Mouse (Mus musculus): ENCODE measurements at regions not wholly inside any gene's neighbourhood (a gene's known extent, or its start where the extent isn't known, plus 50 kb on each side); places are given as distances from the start of the nearest gene placed in this dataset.
"Not testable (repeated sequence)": the region's sequence is repeated elsewhere in the genome, so short reads cannot be mapped to it uniquely, and the experiment has no call there.

DNA sequence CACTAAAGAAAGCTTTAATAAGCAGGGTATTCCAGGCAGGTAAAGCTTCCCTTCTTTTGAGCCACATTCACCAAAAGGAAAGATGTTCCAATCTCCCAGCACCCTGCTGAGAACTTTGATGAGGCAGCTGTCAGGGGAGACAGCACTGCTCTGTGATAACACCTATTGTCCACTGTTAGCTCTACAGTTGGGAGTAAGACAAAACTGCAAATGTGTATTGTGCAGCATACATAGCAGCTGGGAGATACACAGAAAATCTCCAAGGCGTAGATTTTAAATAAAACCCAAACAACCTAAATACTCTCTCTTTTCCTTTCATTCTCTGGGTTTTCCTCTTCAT is 101.0 kb upstream of the Prlr start:
- TF ChIP-seq POLR2A (IDR thresholded peaks at IDR 0.05; ENCODE audit: borderline replicate concordance, low read depth, low read length) (no peak), CTCF (IDR thresholded peaks at IDR 0.05; ENCODE audit: low read depth, low read length) (no peak)
- Histone ChIP-seq H3K27ac (ENCODE audit: insufficient read depth, low read depth, low read length) (no peak overlapping the region), H3K4me1 (ENCODE audit: control insufficient read depth, insufficient read depth, low read length) (peaks cover 2% of the 10 kb centered on the region; the same call in 1 of the 2 replicates), H3K4me3 (ENCODE audit: insufficient read depth, low read length) (no peak overlapping the region)

DNA sequence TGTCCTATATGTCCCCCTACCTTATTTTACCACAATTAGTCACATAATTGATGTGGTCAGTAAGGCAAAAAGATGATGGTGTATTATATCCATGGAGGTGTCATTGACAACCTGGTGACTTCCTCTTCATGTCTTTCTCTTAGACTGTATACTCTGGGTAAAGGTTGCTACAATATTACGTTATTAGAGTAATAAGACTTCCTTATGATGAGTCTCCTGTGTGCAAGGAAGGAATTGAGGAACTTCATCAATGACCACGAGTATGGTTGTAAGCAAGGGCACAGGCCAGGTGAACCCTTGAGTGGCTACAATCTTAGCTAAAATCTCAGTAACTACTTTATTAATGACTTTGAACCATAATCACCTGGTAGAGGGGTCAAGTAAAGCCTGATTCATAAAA is 98.6 kb upstream of the Prlr start:
- Histone ChIP-seq H3K4me3 (ENCODE audit: insufficient read depth, low read length) (no peak overlapping the region), H3K27ac (ENCODE audit: insufficient read depth, low read depth, low read length) (no peak overlapping the region), H3K4me1 (ENCODE audit: control insufficient read depth, insufficient read depth, low read length) (peaks cover 2% of the 10 kb centered on the region; the same call in 1 of the 2 replicates)
- TF ChIP-seq CTCF (IDR thresholded peaks at IDR 0.05; ENCODE audit: low read depth, low read length) (no peak), POLR2A (IDR thresholded peaks at IDR 0.05; ENCODE audit: borderline replicate concordance, low read depth, low read length) (no peak)

- no peak for TF ChIP-seq POLR2A (IDR thresholded peaks at IDR 0.05; ENCODE audit: borderline replicate concordance, low read depth, low read length)
- TF ChIP-seq CTCF (IDR thresholded peaks at IDR 0.05; ENCODE audit: low read depth, low read length) = no peak
- H3K27ac ChIP-seq (ENCODE audit: insufficient read depth, low read depth, low read length) = no peak overlapping the region
Observed at GRCm38 (mm10) chr15:10079510-10079909, 97.5 kb upstream of the Prlr start.

GRCm38 (mm10) chr15:10088691-10089090 is 88.3 kb upstream of the Prlr start:
- H3K4me1 ChIP-seq (ENCODE audit: control insufficient read depth, insufficient read depth, low read length) = peaks cover 8% of the 10 kb centered on the region

More at GRCm38 (mm10) chr15:10079510-10079909, 97.5 kb upstream of the Prlr start:
- Histone ChIP-seq H3K4me1 (ENCODE audit: control insufficient read depth, insufficient read depth, low read length) (peaks cover 2% of the 10 kb centered on the region; the same call in 1 of the 2 replicates), H3K4me3 (ENCODE audit: insufficient read depth, low read length) (no peak overlapping the region)

GRCm38 (mm10) chr15:10090384-10091092 is 86.5 kb upstream of the Prlr start:
- TF ChIP-seq CTCF (IDR thresholded peaks at IDR 0.05; ENCODE audit: low read depth, low read length) (no peak), POLR2A (IDR thresholded peaks at IDR 0.05; ENCODE audit: borderline replicate concordance, low read depth, low read length) (no peak)
- Histone ChIP-seq H3K4me1 (ENCODE audit: control insufficient read depth, insufficient read depth, low read length) (peaks cover 8% of the 10 kb centered on the region), H3K27ac (ENCODE audit: insufficient read depth, low read depth, low read length) (no peak overlapping the region), H3K4me3 (ENCODE audit: insufficient read depth, low read length) (no peak overlapping the region)

More at GRCm38 (mm10) chr15:10088691-10089090, 88.3 kb upstream of the Prlr start:
- no peak overlapping the region for H3K4me3 ChIP-seq (ENCODE audit: insufficient read depth, low read length)
- TF ChIP-seq CTCF (IDR thresholded peaks at IDR 0.05; ENCODE audit: low read depth, low read length) = no peak
- no peak for TF ChIP-seq POLR2A (IDR thresholded peaks at IDR 0.05; ENCODE audit: borderline replicate concordance, low read depth, low read length)
- H3K27ac ChIP-seq (ENCODE audit: insufficient read depth, low read depth, low read length) = no peak overlapping the region

GRCm38 (mm10) chr15:10103350-10103749 is 73.7 kb upstream of the Prlr start:
- Histone ChIP-seq H3K27ac (ENCODE audit: insufficient read depth, low read depth, low read length) (no peak overlapping the region), H3K4me3 (ENCODE audit: insufficient read depth, low read length) (no peak overlapping the region), H3K4me1 (ENCODE audit: control insufficient read depth, insufficient read depth, low read length) (peaks cover 3% of the 10 kb centered on the region)
- TF ChIP-seq POLR2A (IDR thresholded peaks at IDR 0.05; ENCODE audit: borderline replicate concordance, low read depth, low read length) (no peak), CTCF (IDR thresholded peaks at IDR 0.05; ENCODE audit: low read depth, low read length) (no peak)

GRCm38 (mm10) chr15:10105211-10105976 is 71.6 kb upstream of the Prlr start:
- H3K4me1 ChIP-seq (ENCODE audit: control insufficient read depth, insufficient read depth, low read length); H3K27ac ChIP-seq (ENCODE audit: insufficient read depth, low read depth, low read length); H3K4me3 ChIP-seq (ENCODE audit: insufficient read depth, low read length): not testable (repeated sequence)

- no peak overlapping the region for H3K27ac ChIP-seq (ENCODE audit: insufficient read depth, low read depth, low read length)
- H3K4me3 ChIP-seq (ENCODE audit: insufficient read depth, low read length) = no peak overlapping the region
- TF ChIP-seq POLR2A (IDR thresholded peaks at IDR 0.05; ENCODE audit: borderline replicate concordance, low read depth, low read length) (no peak), CTCF (IDR thresholded peaks at IDR 0.05; ENCODE audit: low read depth, low read length) (no peak)
- H3K4me1 ChIP-seq (ENCODE audit: control insufficient read depth, insufficient read depth, low read length) = peaks cover 3% of the 10 kb centered on the region
Observed at GRCm38 (mm10) chr15:10106853-10107252, 70.2 kb upstream of the Prlr start.

Measured in bone marrow macrophage, adult 2 months (primary cell).